Mouse (Mus musculus) skeletal muscle tissue, adult 2 months (tissue): Measurements from ENCODE around the gene Selenoi.
"Not testable (repeated sequence)": the region's sequence is repeated elsewhere in the genome, so short reads cannot be mapped to it uniquely, and the experiment has no call there.

Source experiments
- DNase-seq: peaks from one replicate; pipeline ENCODE4 v3.0.0-alpha.2; 2012; ENCODE audit warnings: low read depth, low spot score

The Selenoi gene

GRCm38 (mm10) chr5:30232271-30232971 lies at the start of gene Selenoi:
Selenoi (plus strand) TSS chr5:30232581.
- DNase-seq: peak; percentile 97

- DNase-seq: no peak
These were observed 44.5 kb upstream of the Selenoi start for GRCm38 (mm10) chr5:30187687-30188485.

- DNase-seq: no peak
These were observed 39.9 kb upstream of the Selenoi start for GRCm38 (mm10) chr5:30192452-30192851.

- DNase-seq: no peak
These were observed 37.0 kb upstream of the Selenoi start for GRCm38 (mm10) chr5:30195340-30195739.

- no peak for DNase-seq
These were observed 34.1 kb upstream of the Selenoi start for GRCm38 (mm10) chr5:30198257-30198656.

- no peak for DNase-seq
These were observed 30.9 kb upstream of the Selenoi start for GRCm38 (mm10) chr5:30201521-30201920.

GRCm38 (mm10) chr5:30202221-30202620 lies 30.2 kb upstream of the Selenoi start:
- no peak for DNase-seq

GRCm38 (mm10) chr5:30203216-30203885 lies 29.0 kb upstream of the Selenoi start:
- DNase-seq: no peak

GRCm38 (mm10) chr5:30204441-30204840 lies 27.9 kb upstream of the Selenoi start:
- no peak for DNase-seq

GRCm38 (mm10) chr5:30205034-30205433 lies 27.3 kb upstream of the Selenoi start:
- DNase-seq: no peak

GRCm38 (mm10) chr5:30205493-30205892 lies 26.9 kb upstream of the Selenoi start, which contains the start of gene Adgrf3:
Adgrf3 (minus strand) TSS chr5:30205722.
- no peak for DNase-seq

- DNase-seq: no peak
These were observed 25.1 kb upstream of the Selenoi start for GRCm38 (mm10) chr5:30207276-30207675.

- DNase-seq: not testable (repeated sequence)
These were observed 21.6 kb upstream of the Selenoi start for GRCm38 (mm10) chr5:30210758-30211157.

- no peak for DNase-seq
These were observed 17.5 kb upstream of the Selenoi start for GRCm38 (mm10) chr5:30214889-30215288.

- DNase-seq: no peak
These were observed 16.4 kb upstream of the Selenoi start for GRCm38 (mm10) chr5:30215970-30216369.

GRCm38 (mm10) chr5:30219715-30220114 lies 12.7 kb upstream of the Selenoi start:
- no peak for DNase-seq

GRCm38 (mm10) chr5:30220666-30221065 lies 11.7 kb upstream of the Selenoi start:
- no peak for DNase-seq

- DNase-seq: no peak
These were observed 9.7 kb upstream of the Selenoi start for GRCm38 (mm10) chr5:30222681-30223080.

GRCm38 (mm10) chr5:30230901-30231300 lies 1.5 kb upstream of the Selenoi start:
- no peak for DNase-seq

GRCm38 (mm10) chr5:30231891-30232270 lies 500 bp upstream of the Selenoi start:
- no peak for DNase-seq

- DNase-seq: no peak
These were observed 661 bp downstream of the Selenoi start for GRCm38 (mm10) chr5:30233042-30233441.

- DNase-seq: no peak
These were observed 1.6 kb downstream of the Selenoi start for GRCm38 (mm10) chr5:30233979-30234378.
